Mouse (Mus musculus): ENCODE data around the gene Myrf. TPM values are rescaled to one million over a fixed set of nuclear protein-coding genes. Genes with fewer than 3 reads are reported as not detected.

Myrf gene
- polyA plus RNA-seq, 1 experiment from 2014 or later = 0.95 TPM

GRCm38 (mm10) chr19:10238477-10238876 is 2.1 kb downstream of the Myrf start:
- H3K27ac ChIP-seq (ENCODE audit: low read depth, low read length) = no peak overlapping the region
- H3K4me2 ChIP-seq (ENCODE audit: low read length) = no peak overlapping the region
- H3K9ac ChIP-seq (ENCODE audit: low read depth, low read length) = no peak overlapping the region
- no peaks in the 10 kb centered on the region for H3K9me3 ChIP-seq (ENCODE audit: control insufficient read depth, low read length)
- no peaks in the 10 kb centered on the region; the same call in 1 of the 2 replicates for H3K4me1 ChIP-seq (ENCODE audit: control insufficient read depth, insufficient read depth, low read depth, low read length)
- H3K36me3 ChIP-seq (ENCODE audit: control insufficient read depth, insufficient read depth, low read length) = no peaks in the 10 kb centered on the region
- peaks cover 4% of the 10 kb centered on the region for H3K27me3 ChIP-seq (replicated peaks; ENCODE audit: control insufficient read depth, insufficient read depth, low read length)
- WGBS = 76% methylated on average over 3 of the region's 3 CpGs
- no peak overlapping the region for H3K4me3 ChIP-seq (ENCODE audit: low read length)
- no peak for ATAC-seq

GRCm38 (mm10) chr19:10235784-10236565 is 4.6 kb downstream of the Myrf start:
- ATAC-seq = no peak
- Histone ChIP-seq H3K9ac (ENCODE audit: low read depth, low read length) (no peak overlapping the region), H3K27me3 (replicated peaks; ENCODE audit: control insufficient read depth, insufficient read depth, low read length) (peaks cover under 1% of the 10 kb centered on the region), H3K9me3 (ENCODE audit: control insufficient read depth, low read length) (no peaks in the 10 kb centered on the region), H3K4me3 (ENCODE audit: low read length) (no peak overlapping the region), H3K4me2 (ENCODE audit: low read length) (no peak overlapping the region), H3K4me1 (ENCODE audit: control insufficient read depth, insufficient read depth, low read depth, low read length) (no peaks in the 10 kb centered on the region; the same call in 1 of the 2 replicates), H3K27ac (ENCODE audit: low read depth, low read length) (no peak overlapping the region), H3K36me3 (ENCODE audit: control insufficient read depth, insufficient read depth, low read length) (no peaks in the 10 kb centered on the region)
- 81% methylated on average over 9 of the region's 9 CpGs for WGBS

DNA sequence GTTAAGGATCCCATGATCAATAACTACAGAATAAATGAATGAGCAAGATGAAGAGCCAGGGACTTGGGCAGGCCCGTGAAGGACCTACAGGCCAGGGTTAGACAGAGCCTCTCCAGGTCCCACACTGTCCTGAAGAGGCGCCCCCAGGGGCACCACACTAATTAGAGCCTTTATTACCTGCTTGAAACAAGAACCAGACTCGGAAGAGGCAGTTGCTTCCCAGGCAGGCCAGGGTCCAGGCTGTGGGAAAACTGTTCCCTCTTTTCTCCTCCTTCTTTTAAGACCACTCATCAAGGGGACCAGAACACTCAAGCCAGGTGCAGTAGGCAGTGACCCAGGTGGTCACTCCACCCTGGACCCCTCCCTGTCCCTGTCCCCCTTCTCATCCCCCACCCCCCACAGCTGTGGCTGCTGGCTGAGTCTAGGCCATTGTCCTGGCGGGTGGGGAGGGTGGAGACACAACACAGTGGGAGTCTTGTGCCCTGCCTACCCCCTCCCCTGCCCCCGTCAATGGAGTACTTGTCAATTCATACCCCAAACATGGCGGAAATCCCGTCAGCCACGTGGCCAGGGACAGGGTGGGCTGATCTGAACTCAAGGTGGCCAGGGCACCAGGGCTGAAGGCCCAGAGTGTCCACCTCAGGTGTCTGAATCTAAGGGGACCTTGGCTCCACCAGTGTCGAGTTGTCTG is 8.1 kb downstream of the Myrf start:
- no peak for ATAC-seq
- Histone ChIP-seq H3K4me2 (ENCODE audit: low read length) (no peak overlapping the region), H3K27ac (ENCODE audit: low read depth, low read length) (no peak overlapping the region), H3K9me3 (ENCODE audit: control insufficient read depth, low read length) (no peaks in the 10 kb centered on the region), H3K36me3 (ENCODE audit: control insufficient read depth, insufficient read depth, low read length) (no peaks in the 10 kb centered on the region), H3K9ac (ENCODE audit: low read depth, low read length) (no peak overlapping the region), H3K4me1 (ENCODE audit: control insufficient read depth, insufficient read depth, low read depth, low read length) (no peaks in the 10 kb centered on the region), H3K27me3 (replicated peaks; ENCODE audit: control insufficient read depth, insufficient read depth, low read length) (no peaks in the 10 kb centered on the region; the same call in 1 of the 2 replicates), H3K4me3 (ENCODE audit: low read length) (no peak overlapping the region)
- 37% methylated on average over 8 of the region's 9 CpGs for WGBS

DNA sequence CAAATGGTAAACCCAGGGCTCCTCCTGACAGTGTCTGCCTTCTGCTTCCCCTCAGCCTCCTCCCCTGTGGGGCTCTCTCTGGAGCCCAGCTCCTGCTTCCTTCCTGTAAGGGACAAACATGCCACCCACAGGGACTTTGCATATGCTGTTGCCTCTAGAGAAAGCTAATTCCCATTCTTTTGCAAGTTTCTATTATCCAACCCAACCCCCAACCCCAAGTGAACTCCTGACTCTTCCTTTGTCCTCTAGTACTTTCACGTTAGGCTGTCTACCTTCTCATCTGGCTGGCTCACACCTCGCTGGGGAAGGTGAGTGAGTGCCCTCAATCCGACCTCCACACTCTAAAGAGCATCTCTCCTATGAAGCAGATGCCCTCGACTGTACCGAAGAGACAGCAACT is 8.7 kb downstream of the Myrf start:
- Histone ChIP-seq H3K4me3 (ENCODE audit: low read length) (no peak overlapping the region), H3K27me3 (replicated peaks; ENCODE audit: control insufficient read depth, insufficient read depth, low read length) (no peaks in the 10 kb centered on the region; the same call in 1 of the 2 replicates), H3K36me3 (ENCODE audit: control insufficient read depth, insufficient read depth, low read length) (no peaks in the 10 kb centered on the region), H3K27ac (ENCODE audit: low read depth, low read length) (no peak overlapping the region), H3K4me1 (ENCODE audit: control insufficient read depth, insufficient read depth, low read depth, low read length) (no peaks in the 10 kb centered on the region), H3K9ac (ENCODE audit: low read depth, low read length) (no peak overlapping the region), H3K9me3 (ENCODE audit: control insufficient read depth, low read length) (no peaks in the 10 kb centered on the region), H3K4me2 (ENCODE audit: low read length) (no peak overlapping the region)
- no peak for ATAC-seq
- WGBS = 17% methylated on average over 5 of the region's 5 CpGs

GRCm38 (mm10) chr19:10231016-10231415 is 9.5 kb downstream of the Myrf start:
- 20% methylated on average over 7 of the region's 7 CpGs for WGBS
- Histone ChIP-seq H3K27ac (ENCODE audit: low read depth, low read length) (no peak overlapping the region), H3K9ac (ENCODE audit: low read depth, low read length) (no peak overlapping the region), H3K36me3 (ENCODE audit: control insufficient read depth, insufficient read depth, low read length) (no peaks in the 10 kb centered on the region), H3K9me3 (ENCODE audit: control insufficient read depth, low read length) (no peaks in the 10 kb centered on the region), H3K4me1 (ENCODE audit: control insufficient read depth, insufficient read depth, low read depth, low read length) (no peaks in the 10 kb centered on the region), H3K4me2 (ENCODE audit: low read length) (no peak overlapping the region), H3K27me3 (replicated peaks; ENCODE audit: control insufficient read depth, insufficient read depth, low read length) (no peaks in the 10 kb centered on the region; the same call in 1 of the 2 replicates), H3K4me3 (ENCODE audit: low read length) (no peak overlapping the region)
- no peak for ATAC-seq

- no peak overlapping the region for H3K4me3 ChIP-seq (ENCODE audit: low read length)
- no peaks in the 10 kb centered on the region for H3K9me3 ChIP-seq (ENCODE audit: control insufficient read depth, low read length)
- H3K27me3 ChIP-seq (replicated peaks; ENCODE audit: control insufficient read depth, insufficient read depth, low read length) = no peaks in the 10 kb centered on the region
- H3K4me2 ChIP-seq (ENCODE audit: low read length) = no peak overlapping the region
- no peak overlapping the region for H3K27ac ChIP-seq (ENCODE audit: low read depth, low read length)
- no peaks in the 10 kb centered on the region for H3K4me1 ChIP-seq (ENCODE audit: control insufficient read depth, insufficient read depth, low read depth, low read length)
- no peaks in the 10 kb centered on the region for H3K36me3 ChIP-seq (ENCODE audit: control insufficient read depth, insufficient read depth, low read length)
- H3K9ac ChIP-seq (ENCODE audit: low read depth, low read length) = no peak overlapping the region
- no peak for ATAC-seq
- 79% methylated on average over 4 of the region's 4 CpGs for WGBS
Measured at GRCm38 (mm10) chr19:10225767-10226166, 14.8 kb downstream of the Myrf start.

GRCm38 (mm10) chr19:10224637-10225453 is 15.7 kb downstream of the Myrf start:
- ATAC-seq = no peak
- WGBS = 29% methylated on average over 26 of the region's 26 CpGs
- H3K4me2 ChIP-seq (ENCODE audit: low read length) = no peak overlapping the region

DNA sequence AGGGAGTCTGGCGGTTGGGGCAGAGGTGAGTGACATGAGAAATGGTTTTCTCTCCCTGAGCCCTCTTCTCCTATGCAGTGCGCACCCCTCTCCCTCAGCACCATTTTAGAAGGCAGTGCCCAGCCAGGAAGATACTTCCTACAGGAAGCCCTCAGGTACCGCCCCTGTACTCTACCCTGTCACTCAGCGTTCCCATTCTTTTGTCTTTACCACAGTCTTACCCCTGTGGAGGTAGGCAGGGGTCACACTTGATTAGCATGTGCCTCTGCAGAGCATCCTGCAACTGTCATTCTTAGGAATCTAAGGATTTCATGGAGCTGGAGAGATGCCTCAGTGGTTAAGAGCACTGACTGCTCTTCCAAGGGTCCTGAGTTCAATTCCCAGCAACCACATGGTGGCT is 17.0 kb downstream of the Myrf start:
- no peaks in the 10 kb centered on the region for H3K4me1 ChIP-seq (ENCODE audit: control insufficient read depth, insufficient read depth, low read depth, low read length)
- H3K9me3 ChIP-seq (ENCODE audit: control insufficient read depth, low read length) = no peaks in the 10 kb centered on the region
- H3K4me2 ChIP-seq (ENCODE audit: low read length) = no peak overlapping the region
- H3K27ac ChIP-seq (ENCODE audit: low read depth, low read length) = no peak overlapping the region
- H3K4me3 ChIP-seq (ENCODE audit: low read length) = no peak overlapping the region
- no peak for ATAC-seq
- WGBS = 67% methylated on average over 4 of the region's 4 CpGs
- H3K9ac ChIP-seq (ENCODE audit: low read depth, low read length) = no peak overlapping the region
- H3K36me3 ChIP-seq (ENCODE audit: control insufficient read depth, insufficient read depth, low read length) = no peaks in the 10 kb centered on the region
- no peaks in the 10 kb centered on the region for H3K27me3 ChIP-seq (replicated peaks; ENCODE audit: control insufficient read depth, insufficient read depth, low read length)

More at GRCm38 (mm10) chr19:10224637-10225453, 15.7 kb downstream of the Myrf start:
- Histone ChIP-seq H3K9me3 (ENCODE audit: control insufficient read depth, low read length) (no peaks in the 10 kb centered on the region), H3K27ac (ENCODE audit: low read depth, low read length) (no peak overlapping the region), H3K36me3 (ENCODE audit: control insufficient read depth, insufficient read depth, low read length) (no peaks in the 10 kb centered on the region), H3K9ac (ENCODE audit: low read depth, low read length) (no peak overlapping the region), H3K4me1 (ENCODE audit: control insufficient read depth, insufficient read depth, low read depth, low read length) (no peaks in the 10 kb centered on the region), H3K4me3 (ENCODE audit: low read length) (no peak overlapping the region), H3K27me3 (replicated peaks; ENCODE audit: control insufficient read depth, insufficient read depth, low read length) (no peaks in the 10 kb centered on the region)

GRCm38 (mm10) chr19:10222656-10223055 is 17.9 kb downstream of the Myrf start:
- Histone ChIP-seq H3K36me3 (ENCODE audit: control insufficient read depth, insufficient read depth, low read length) (no peaks in the 10 kb centered on the region), H3K4me3 (ENCODE audit: low read length) (no peak overlapping the region), H3K9ac (ENCODE audit: low read depth, low read length) (no peak overlapping the region), H3K4me1 (ENCODE audit: control insufficient read depth, insufficient read depth, low read depth, low read length) (no peaks in the 10 kb centered on the region), H3K27me3 (replicated peaks; ENCODE audit: control insufficient read depth, insufficient read depth, low read length) (no peaks in the 10 kb centered on the region), H3K4me2 (ENCODE audit: low read length) (no peak overlapping the region), H3K27ac (ENCODE audit: low read depth, low read length) (no peak overlapping the region), H3K9me3 (ENCODE audit: control insufficient read depth, low read length) (no peaks in the 10 kb centered on the region)
- no peak for ATAC-seq
- WGBS = 52% methylated on average over 8 of the region's 8 CpGs
